Mouse (Mus musculus): ENCODE measurements around the gene Erp29. TPM values are rescaled to one million over a fixed set of nuclear protein-coding genes. Genes with fewer than 3 reads are reported as not detected.
A peak's percentile ranks its signal among the peaks of the same experiment; 100 is the strongest.

Erp29 gene
- polyA plus RNA-seq, 1 experiment: 136 TPM

- no peak for TF ChIP-seq POLR2A (IDR thresholded peaks at IDR 0.05; ENCODE audit: low read depth, low read length)
- no peak for TF ChIP-seq CTCF (IDR thresholded peaks at IDR 0.05; ENCODE audit: borderline replicate concordance, insufficient read depth, low read length)
- Histone ChIP-seq H3K4me1 (ENCODE audit: control insufficient read depth, insufficient read depth, low read length) (no peaks in the 10 kb centered on the region), H3K27ac (ENCODE audit: insufficient read depth, low read length) (no peak overlapping the region), H3K4me3 (ENCODE audit: insufficient read depth, low read length) (no peak overlapping the region)
Measured at GRCm38 (mm10) chr5:121463601-121464250, 11.4 kb upstream of the Erp29 start.

GRCm38 (mm10) chr5:121462967-121463366 is 10.7 kb upstream of the Erp29 start:
- Histone ChIP-seq H3K4me1 (ENCODE audit: control insufficient read depth, insufficient read depth, low read length) (no peaks in the 10 kb centered on the region), H3K4me3 (ENCODE audit: insufficient read depth, low read length) (no peak overlapping the region), H3K27ac (ENCODE audit: insufficient read depth, low read length) (no peak overlapping the region)
- no peak for TF ChIP-seq POLR2A (IDR thresholded peaks at IDR 0.05; ENCODE audit: low read depth, low read length)
- TF ChIP-seq CTCF (IDR thresholded peaks at IDR 0.05; ENCODE audit: borderline replicate concordance, insufficient read depth, low read length): no peak

- Histone ChIP-seq H3K4me1 (ENCODE audit: control insufficient read depth, insufficient read depth, low read length) (no peaks in the 10 kb centered on the region), H3K27ac (ENCODE audit: insufficient read depth, low read length) (no peak overlapping the region), H3K4me3 (ENCODE audit: insufficient read depth, low read length) (no peak overlapping the region)
- TF ChIP-seq POLR2A (IDR thresholded peaks at IDR 0.05; ENCODE audit: low read depth, low read length): no peak
- TF ChIP-seq CTCF (IDR thresholded peaks at IDR 0.05; ENCODE audit: borderline replicate concordance, insufficient read depth, low read length): no peak
Measured at GRCm38 (mm10) chr5:121462171-121462502, 9.8 kb upstream of the Erp29 start.

DNA sequence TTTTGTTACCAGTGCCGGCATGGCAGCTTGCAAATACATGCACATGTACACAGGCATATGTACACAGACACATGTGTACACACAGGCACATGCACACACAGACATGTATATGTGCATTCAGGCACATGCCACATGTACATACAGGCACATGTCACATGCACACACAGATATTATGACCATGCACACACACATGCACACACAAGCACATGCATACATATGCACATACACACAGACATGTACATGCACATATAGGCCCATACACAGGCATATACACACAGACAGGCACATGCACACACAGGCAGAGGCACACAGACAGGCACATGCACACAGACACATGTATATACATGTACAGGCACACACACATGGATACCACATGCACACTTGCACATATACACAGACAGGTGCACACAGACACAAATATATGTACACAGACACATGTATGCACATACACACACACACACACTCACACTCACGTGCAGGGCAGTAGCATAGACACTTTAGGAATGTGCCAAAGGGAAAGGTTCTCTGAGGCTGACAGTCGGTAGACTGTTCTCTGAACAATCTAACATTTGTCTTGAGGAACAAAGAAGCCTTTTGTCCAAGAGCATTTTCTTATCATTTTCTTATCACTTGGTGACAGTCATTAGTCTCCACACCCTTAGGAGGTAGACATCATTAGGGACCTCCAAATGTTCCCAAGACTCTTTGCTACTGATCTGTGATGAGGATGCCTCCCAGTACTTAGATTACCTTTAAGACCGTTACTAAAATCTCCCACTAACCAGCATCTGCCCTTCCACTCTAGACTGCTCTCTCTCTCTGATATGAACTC is 9.2 kb upstream of the Erp29 start:
- no peak overlapping the region for H3K4me3 ChIP-seq (ENCODE audit: insufficient read depth, low read length)
- H3K27ac ChIP-seq (ENCODE audit: insufficient read depth, low read length): no peak overlapping the region
- TF ChIP-seq CTCF (IDR thresholded peaks at IDR 0.05; ENCODE audit: borderline replicate concordance, insufficient read depth, low read length) (no peak), POLR2A (IDR thresholded peaks at IDR 0.05; ENCODE audit: low read depth, low read length) (no peak)
- no peaks in the 10 kb centered on the region for H3K4me1 ChIP-seq (ENCODE audit: control insufficient read depth, insufficient read depth, low read length)

GRCm38 (mm10) chr5:121455510-121456265 is 3.4 kb upstream of the Erp29 start:
- H3K27ac ChIP-seq (ENCODE audit: insufficient read depth, low read length): no peak overlapping the region

DNA sequence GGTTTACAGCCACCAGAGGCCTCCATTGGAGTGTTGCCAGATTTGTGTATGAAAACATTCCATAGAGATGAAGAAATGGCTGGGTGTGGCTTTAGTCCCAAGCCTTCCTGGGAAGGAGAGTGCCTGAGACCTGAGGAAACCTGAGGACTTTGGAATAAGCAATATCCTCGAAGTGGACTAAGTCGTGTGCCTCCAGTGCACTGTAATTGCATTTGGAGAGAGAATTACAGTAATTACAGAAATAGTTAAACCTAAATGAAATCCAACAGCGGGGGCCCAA is 2.1 kb upstream of the Erp29 start:
- TF ChIP-seq POLR2A (IDR thresholded peaks at IDR 0.05; ENCODE audit: low read depth, low read length) (no peak), CTCF (IDR thresholded peaks at IDR 0.05; ENCODE audit: borderline replicate concordance, insufficient read depth, low read length) (no peak)
- Histone ChIP-seq H3K4me3 (ENCODE audit: insufficient read depth, low read length) (no peak overlapping the region), H3K27ac (ENCODE audit: insufficient read depth, low read length) (no peak overlapping the region), H3K4me1 (ENCODE audit: control insufficient read depth, insufficient read depth, low read length) (0 out of 2 replicates have a peak, but pooled peaks cover 4% of the 10 kb centered on the region)

More at GRCm38 (mm10) chr5:121455510-121456265, 3.4 kb upstream of the Erp29 start:
- no peaks in the 10 kb centered on the region for H3K4me1 ChIP-seq (ENCODE audit: control insufficient read depth, insufficient read depth, low read length)
- H3K4me3 ChIP-seq (ENCODE audit: insufficient read depth, low read length): no peak overlapping the region
- TF ChIP-seq CTCF (IDR thresholded peaks at IDR 0.05; ENCODE audit: borderline replicate concordance, insufficient read depth, low read length): no peak
- 0 out of 2 replicates have a peak, but pooled peaks have one; percentile 20 for TF ChIP-seq POLR2A (IDR thresholded peaks at IDR 0.05; ENCODE audit: low read depth, low read length)

DNA sequence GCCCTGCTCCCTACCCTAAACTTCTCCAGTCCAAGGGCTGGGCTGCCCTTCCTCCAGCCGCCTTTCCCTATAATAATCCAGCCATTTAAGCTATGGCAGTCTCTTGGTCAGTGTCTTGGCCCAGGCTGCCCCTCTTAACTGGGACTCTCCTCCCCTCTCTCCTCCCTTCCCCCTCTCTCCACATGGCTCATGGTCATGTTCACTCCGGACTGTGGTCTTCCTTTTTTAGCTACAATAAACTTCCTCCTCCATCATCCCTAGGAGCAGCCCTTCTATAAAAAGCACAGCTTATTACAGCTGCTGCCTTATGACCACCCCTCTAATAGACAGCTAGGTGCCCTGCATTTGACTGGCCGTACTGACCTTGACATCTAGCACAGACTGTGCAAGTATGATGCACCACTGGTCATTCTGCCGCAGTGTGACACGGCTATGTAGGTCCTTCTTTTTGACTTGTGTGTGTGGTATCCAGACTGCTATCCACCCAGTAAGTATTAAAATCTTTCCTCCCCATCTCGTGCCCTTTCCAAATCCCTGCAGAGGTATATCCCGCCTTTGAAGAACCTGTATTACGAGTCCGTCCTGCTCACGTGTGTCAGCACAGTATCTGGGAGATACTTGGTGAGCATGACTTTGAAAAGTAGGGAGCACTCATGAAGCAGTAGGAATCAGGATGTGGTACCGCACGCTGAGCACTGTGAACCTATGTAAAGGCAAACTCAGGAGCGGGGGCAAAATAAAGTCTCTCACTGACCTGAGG is 1.6 kb upstream of the Erp29 start:
- Histone ChIP-seq H3K4me3 (ENCODE audit: insufficient read depth, low read length) (no peak overlapping the region), H3K27ac (ENCODE audit: insufficient read depth, low read length) (no peak overlapping the region), H3K4me1 (ENCODE audit: control insufficient read depth, insufficient read depth, low read length) (0 out of 2 replicates have a peak, but pooled peaks cover 4% of the 10 kb centered on the region)
- TF ChIP-seq POLR2A (IDR thresholded peaks at IDR 0.05; ENCODE audit: low read depth, low read length) (peak; percentile 22; the same call in 1 of the 2 replicates), CTCF (IDR thresholded peaks at IDR 0.05; ENCODE audit: borderline replicate concordance, insufficient read depth, low read length) (no peak)

DNA sequence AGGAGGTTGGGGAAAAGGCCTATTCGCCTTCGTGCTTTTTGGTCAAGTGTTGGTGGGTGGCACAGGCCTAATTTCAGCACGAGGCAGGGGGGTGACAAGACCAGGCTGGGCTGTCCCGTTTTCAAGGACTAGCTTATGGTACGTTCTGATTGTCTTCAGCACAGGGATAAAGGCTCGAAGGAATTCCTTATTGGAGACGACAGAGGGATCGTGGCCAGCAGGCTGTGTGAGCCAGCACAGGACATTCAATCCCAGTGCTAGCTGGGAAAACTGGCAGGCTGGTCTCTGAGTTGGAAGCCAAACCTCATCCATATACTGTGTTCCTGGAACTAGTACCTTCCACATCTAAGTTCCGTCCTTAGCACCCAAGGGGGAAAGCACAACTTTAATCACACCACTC is 600 bp upstream of the Erp29 start:
- Histone ChIP-seq H3K27ac (ENCODE audit: insufficient read depth, low read length) (peak overlapping the region; percentile 81), H3K4me3 (ENCODE audit: insufficient read depth, low read length) (peak overlapping the region; percentile 76), H3K4me1 (ENCODE audit: control insufficient read depth, insufficient read depth, low read length) (0 out of 2 replicates have a peak, but pooled peaks cover 4% of the 10 kb centered on the region)
- TF ChIP-seq POLR2A (IDR thresholded peaks at IDR 0.05; ENCODE audit: low read depth, low read length) (no peak), CTCF (IDR thresholded peaks at IDR 0.05; ENCODE audit: borderline replicate concordance, insufficient read depth, low read length) (no peak)

GRCm38 (mm10) chr5:121451644-121452025 is 671 bp downstream of the Erp29 start, which contains the start of gene Tmem116:
Gene Tmem116, plus strand, starts transcription at chr5:121451893.
- 0 out of 2 replicates have a peak, but pooled peaks cover 4% of the 10 kb centered on the region for H3K4me1 ChIP-seq (ENCODE audit: control insufficient read depth, insufficient read depth, low read length)
- peak within 1 kb of the TSS; percentile 84 for H3K4me3 ChIP-seq (ENCODE audit: insufficient read depth, low read length)
- TF ChIP-seq CTCF (IDR thresholded peaks at IDR 0.05; ENCODE audit: borderline replicate concordance, insufficient read depth, low read length) (no peak), POLR2A (IDR thresholded peaks at IDR 0.05; ENCODE audit: low read depth, low read length) (no peak; the same call in 1 of the 2 replicates)
- H3K27ac ChIP-seq (ENCODE audit: insufficient read depth, low read length): peak within 1 kb of the TSS; percentile 81

Data from embryonic fibroblast, embryonic 13.5 days (primary cell).